Mouse (Mus musculus): ENCODE results near the gene Klhdc2. TPM values are rescaled to one million over a fixed set of nuclear protein-coding genes. Genes with fewer than 3 reads are reported as not detected.

Klhdc2 gene
- total RNA-seq, 2 experiments from 2014 or later, result 143 to 148 TPM

DNA sequence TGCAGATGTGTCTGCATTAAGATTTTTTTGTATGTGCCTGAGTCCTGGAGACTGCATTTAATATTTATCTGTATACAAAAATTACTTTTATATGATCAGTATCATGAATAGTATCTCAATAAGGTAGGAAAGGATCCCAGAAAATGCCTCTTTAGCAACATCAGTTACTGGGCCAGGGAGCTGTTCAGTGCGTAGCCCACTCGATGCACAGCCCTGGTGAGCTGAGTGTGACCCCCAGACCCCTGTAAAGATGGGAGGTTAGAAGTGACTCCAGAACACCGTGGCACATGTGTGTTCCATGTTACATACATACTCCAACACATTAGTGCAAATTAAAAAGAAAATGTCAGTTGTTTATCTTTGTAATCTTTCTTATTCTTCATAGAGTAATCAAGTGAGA, 3.4 kb downstream of the Klhdc2 start:
- no peak for DNase-seq (ENCODE audit: low spot score in 2 of 2)

DNA sequence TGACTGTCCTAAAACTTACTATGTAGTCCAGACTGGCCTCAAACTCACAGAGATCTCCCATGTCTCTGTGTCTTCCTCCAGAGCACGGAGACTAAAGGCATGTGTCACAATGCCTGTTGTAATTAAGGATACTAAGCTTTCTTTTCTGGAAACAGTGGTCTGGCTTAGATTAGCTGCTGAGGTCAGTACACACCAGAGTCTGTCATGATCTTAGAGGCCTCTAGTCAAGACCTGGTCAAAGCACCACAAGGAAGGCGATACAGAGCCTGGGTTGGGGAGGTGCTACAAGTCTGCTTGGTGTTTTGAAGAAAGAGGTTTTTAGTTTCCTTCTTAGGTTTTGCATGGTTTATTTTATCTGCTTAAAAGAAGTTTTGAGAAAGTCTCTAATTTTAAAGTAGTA, 3.9 kb downstream of the Klhdc2 start:
- DNase-seq (ENCODE audit: low spot score in 2 of 2), result no peak

DNA sequence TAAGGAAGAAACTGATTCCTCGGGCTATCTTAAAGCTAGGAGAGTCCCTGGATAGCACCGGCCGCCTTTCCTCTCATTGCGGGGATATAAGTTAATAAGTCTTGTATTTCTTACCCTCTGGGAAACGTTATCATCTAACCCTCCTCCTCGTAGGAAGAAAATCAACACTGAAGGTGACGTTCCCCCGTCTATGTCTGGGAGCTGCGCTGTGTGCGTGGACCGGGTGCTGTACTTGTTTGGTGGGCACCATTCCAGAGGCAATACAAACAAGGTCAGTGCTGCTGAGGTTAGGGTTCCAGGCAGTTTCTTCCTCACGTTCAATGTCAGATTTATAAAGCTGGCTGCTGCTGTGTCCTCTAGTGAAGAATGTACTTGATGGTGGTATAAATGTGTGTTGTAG, 5.7 kb downstream of the Klhdc2 start:
- DNase-seq (ENCODE audit: low spot score in 2 of 2), result no peak

DNA sequence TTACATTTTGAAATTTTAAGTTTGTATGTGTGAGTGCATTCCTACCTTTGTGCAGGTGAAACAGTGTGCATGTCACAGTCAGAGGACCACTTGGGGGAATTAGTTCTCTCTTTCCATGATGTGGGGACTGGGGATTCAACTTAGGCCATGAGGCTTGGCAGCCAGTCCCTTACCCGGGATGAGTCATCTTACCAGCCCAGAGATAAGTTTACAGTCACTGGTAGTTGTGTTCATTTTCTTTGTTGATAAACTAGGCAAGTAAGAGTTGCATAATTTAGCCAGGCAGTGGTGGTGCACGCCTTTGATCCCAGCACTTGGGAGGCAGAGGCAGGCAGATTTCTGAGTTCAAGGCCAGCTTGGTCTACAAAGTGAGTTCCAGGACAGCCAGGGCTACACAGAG, 7.6 kb downstream of the Klhdc2 start:
- DNase-seq (ENCODE audit: low spot score in 2 of 2), result no peak

DNA sequence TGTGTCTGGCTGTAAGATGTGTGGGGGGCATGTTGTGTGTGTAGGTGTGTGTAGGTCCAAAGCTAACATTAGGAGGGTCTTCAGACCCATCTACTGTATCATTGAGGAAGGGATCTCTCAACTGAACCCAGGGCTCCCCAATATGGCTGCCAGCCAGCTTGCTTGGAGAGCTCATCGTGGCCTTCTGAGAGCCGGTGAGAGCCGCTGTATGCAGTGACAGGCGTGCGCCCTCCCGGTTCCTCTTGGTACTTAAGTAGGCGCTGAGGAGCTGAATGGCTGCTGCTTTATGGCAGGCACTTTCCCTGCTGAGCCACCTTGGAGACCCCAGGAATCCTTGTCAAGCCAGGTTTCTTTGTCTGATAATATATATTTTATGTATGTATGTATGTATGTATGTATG, 9.9 kb downstream of the Klhdc2 start:
- DNase-seq (ENCODE audit: low spot score in 2 of 2), result no peak

DNA sequence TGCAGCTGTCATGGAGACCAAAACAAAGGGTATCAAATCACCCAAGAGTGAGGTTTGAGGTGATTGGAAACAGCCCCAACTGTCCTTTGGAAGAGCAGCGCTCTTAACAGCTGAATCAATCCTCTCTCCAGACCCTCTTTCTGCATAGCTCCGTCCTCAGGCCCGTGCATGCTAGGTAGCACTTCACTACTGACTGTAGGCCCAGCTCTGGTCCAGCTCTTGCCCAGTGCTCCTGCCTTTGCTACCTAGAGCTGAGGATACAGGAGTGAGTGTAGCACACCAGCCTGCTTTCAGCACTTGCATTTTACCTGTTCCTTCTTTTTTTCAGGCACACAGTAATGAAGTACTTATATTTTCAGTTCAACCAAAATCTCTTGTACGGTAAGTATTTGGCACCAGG, 13.2 kb downstream of the Klhdc2 start:
- DNase-seq (ENCODE audit: low spot score in 2 of 2), result no peak

DNA sequence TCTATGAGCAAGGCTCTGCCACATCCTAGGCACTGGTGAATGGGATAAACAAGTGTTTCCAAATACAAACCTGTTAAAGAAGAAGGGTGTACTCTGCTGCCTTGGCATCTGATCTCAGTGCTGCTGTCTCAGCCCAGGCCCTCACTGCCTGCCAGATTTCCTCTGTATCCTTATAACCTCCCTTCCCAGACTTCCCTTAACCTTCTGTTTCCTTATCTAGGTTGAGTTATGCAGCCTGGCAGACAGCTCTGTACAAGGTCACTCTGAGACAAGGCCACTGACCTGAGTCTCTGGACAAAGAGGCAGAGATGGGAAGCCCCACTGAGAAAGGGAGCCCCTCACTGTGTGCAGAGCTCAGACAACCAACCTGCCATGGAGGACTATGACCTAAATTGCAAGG, 21.9 kb downstream of the Klhdc2 start:
- no peak for DNase-seq (ENCODE audit: low spot score in 2 of 2)

DNA sequence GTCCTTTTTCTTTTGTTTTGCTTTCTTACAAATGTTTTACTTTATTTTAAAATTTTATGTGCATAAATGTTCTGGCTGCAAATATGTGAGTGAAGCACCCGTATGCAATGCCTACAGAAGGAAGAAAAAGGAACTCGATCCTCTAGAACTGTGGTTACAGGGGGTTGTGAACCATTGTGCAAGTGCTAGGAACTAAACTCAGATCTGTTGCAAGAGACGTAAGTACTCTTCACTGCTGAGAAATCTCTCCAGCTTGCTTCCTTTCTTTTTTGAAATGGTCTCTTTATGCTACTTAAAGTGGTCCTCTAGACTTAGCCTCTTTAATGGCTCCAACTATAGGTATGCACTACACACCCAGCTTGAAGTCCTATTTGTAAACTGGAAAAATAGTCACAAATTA, 34.7 kb downstream of the Klhdc2 start:
- no peak for DNase-seq (ENCODE audit: low spot score in 2 of 2)

DNA sequence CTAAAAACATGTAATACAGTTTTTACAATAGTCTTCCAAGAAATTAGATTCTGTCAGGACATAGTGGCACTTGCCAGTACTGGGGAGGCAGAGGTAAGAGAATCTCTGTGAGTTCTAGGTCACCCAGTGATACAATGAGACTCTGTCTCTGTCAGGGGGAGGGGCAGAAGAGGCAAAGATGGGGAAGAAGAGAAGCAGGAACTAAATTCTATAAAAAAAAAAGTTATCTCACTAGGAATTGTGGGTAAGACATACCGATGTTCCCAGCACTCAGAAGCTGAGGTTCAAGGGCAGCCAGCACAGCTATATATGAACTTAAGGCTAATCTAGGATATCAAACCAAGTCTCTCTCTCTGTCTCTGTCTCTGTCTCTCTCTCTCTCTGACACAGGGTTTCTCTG, 35.7 kb downstream of the Klhdc2 start:
- DNase-seq (ENCODE audit: low spot score in 2 of 2), result no peak

DNA sequence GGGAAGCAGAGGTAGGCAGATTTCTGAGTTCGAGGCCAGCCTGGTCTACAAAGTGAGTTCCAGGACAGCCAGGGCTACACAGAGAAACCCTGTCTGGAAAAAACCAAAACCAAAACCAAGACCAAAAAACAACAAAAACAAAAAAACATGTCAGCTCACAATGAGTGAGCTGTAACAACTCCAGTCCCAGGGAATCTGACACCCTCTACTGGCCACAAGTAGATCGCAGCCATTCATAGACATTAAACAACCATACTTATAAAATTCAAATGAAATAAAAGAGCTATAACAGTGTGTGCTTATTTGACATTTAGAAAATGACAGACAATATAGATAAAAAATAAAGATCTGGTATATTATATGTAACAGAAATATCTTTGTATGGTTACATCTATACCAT, 37.1 kb downstream of the Klhdc2 start:
- DNase-seq (ENCODE audit: low spot score in 2 of 2), result peak in 1 of 2 experiments; percentile 13

DNA sequence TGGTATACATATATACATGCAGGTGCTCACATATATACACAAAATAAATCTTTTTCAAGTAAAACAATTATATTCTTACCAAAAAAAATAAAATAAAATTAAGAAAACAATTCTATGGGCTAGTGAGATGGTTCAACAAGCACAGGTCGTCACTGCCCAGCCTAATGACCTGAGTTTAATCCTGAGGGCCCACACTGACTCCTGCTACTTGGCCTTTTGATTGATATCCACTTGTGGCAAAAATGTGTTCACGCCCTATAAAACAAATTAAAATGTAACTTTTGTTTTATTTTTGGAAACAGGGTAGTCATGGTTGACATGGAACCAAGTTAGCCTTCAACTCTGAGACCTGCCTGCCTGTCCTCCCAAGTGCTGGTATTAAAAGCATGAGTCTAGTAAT, 53.4 kb downstream of the Klhdc2 start:
- no peak for DNase-seq (ENCODE audit: low spot score in 2 of 2)

DNA sequence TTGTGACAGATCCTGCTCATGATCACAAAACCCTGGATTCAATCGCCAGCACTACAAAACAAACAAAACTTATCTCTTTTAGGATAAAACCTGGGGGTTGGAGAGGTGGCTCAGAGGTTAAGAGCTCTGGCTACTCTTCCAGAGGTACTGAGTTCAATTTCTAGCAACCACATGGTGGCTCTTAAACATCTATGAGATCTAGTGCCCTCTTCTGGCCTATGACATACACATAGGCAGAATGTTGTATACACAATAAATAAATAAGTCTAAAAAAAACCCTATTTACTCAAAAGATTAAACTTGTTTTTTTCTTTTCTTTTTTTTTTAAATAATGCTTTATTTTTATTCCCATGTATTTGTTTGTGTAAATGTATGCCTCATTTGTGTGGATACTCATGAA, 55.2 kb downstream of the Klhdc2 start:
- no peak for DNase-seq (ENCODE audit: low spot score in 2 of 2)

DNA sequence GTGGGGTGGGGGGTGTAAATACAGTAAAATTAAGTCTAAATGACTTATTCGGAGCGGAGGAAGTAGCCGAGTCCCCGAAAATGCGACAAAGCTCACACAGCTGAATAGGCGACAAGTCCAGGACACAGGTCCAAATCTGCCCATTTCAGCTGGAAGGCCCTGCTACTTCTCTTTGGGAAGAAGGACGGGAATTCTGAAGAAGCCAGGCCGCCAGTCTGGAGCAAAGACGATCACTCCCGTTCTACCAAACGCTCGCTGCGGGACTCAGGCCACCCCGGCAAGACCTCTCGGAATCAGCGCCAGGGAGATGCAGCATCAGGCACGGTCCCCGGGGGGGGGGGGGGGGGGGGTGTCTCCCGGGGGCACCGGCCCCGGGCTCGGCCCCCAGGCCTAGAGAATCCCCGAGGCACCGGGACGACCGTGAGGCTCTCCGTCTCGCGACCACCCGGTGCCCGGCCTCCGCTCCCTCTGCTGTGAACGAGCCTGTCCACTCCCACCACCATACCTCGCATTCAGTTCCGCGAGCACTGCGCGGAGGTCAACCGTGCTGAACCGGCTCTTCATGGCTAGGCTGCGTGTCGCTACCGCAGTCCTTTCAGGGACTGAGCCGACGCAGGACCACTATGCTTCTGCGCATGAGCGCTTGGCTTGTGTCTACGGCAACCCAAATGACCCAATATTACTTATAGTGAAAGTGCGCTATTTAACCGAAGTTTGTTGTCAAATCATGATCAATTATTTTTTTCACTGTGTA, 60.2 kb downstream of the Klhdc2 start, which contains the start of gene Nemf:
Nemf (minus strand) TSS at position 620 of the 754 bp plus-strand sequence.
- peak; percentile 89 to 90 for DNase-seq (ENCODE audit: low spot score in 2 of 2)

DNA sequence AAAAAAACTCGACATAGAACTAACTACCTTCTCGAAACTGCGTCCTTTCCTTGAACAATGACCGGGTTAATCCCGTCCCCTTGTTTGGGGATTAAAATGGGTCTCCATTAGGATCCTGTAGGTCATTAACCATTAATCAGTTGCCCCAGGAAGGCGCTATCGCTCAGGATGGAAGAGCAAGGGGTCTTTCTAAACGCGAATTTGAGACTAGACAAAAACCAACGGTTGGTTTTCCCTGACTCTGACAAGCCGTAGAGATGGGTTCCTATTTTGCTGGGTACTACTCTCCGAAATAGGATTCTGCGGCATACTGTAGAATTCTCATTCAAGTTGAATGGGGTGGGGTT, 60.8 kb downstream of the Klhdc2 start:
- DNase-seq (ENCODE audit: low spot score in 2 of 2), result no peak

Other genes starting within 250 kb of the Klhdc2 start
- gene Rps29, start 137.5 kb upstream of the Klhdc2 start, total RNA-seq (2021), result 1,000 to 10,000 TPM; 1,243 to 1,256 TPM
- gene Lrr1, start 127.9 kb upstream of the Klhdc2 start, total RNA-seq (2021), result not detected
- gene Rpl36al, start 112.6 kb upstream of the Klhdc2 start, total RNA-seq (2021), result 100 to 1,000 TPM; 186 to 205 TPM
- gene Mgat2, start 112.5 kb upstream of the Klhdc2 start, total RNA-seq (2021), result 10 to 100 TPM; 28.4 to 31.7 TPM
- gene Gm49383, start 99.6 kb upstream of the Klhdc2 start, total RNA-seq (2021), result 1 to 10 TPM; 4.3 to 5.4 TPM
- gene Dnaaf2, start 98.3 kb upstream of the Klhdc2 start, total RNA-seq (2021), result 1 to 10 TPM; 1.4 to 1.8 TPM
- gene Gm49384, start 92.4 kb upstream of the Klhdc2 start, total RNA-seq (2021), result 1 to 10 TPM; 3.3 to 4.1 TPM
- under 1 TPM; 0.21 to 0.56 TPM for gene Pole2, start 68.5 kb upstream of the Klhdc2 start, total RNA-seq (2021)
- 10 to 100 TPM; 22.6 to 23.5 TPM for gene Klhdc1, start 55.5 kb upstream of the Klhdc2 start, total RNA-seq (2021)
- 10 to 100 TPM; 47.3 to 49.0 TPM for gene Nemf, start 60.5 kb downstream of the Klhdc2 start, total RNA-seq (2021)
- gene Arf6, start 75.5 kb downstream of the Klhdc2 start, total RNA-seq (2021), result 10 to 100 TPM; 56.6 to 57.9 TPM
- under 1 TPM; 0.65 to 0.80 TPM for gene Gm9887, start 75.8 kb downstream of the Klhdc2 start, total RNA-seq (2021)

All from left cerebral cortex, adult 18-20 months (tissue).